Mouse (Mus musculus) liver, postnatal 0 days (tissue): Measurements from ENCODE around the gene Heatr3. TPM values are rescaled to one million over a fixed set of nuclear protein-coding genes. Genes with fewer than 3 reads are reported as not detected.

ENCODE experiments used
- ATAC-seq: fragments of 200-750 bp; cut with Nextera tagmentation; 2 replicates; pipeline ENCODE4 v1.8.0; 2017; ENCODE audit warnings: mild to moderate bottlenecking, moderate library complexity
- DNase-seq: peaks from one replicate; pipeline ENCODE4 v3.0.0-alpha.2; 2016
- H3K27ac ChIP-seq: fragments of 300-500 bp; sonication (generic); 2 replicates; pipeline ENCODE4 v1.5.1; 2014; ENCODE audit warnings: antibody characterized with exemption, moderate library complexity, mild to moderate bottlenecking, low read depth
- H3K27me3 ChIP-seq: fragments of 300-500 bp; sonication (generic); 2 replicates; pipeline ENCODE4 v1.6.1; 2014; ENCODE audit warnings: low read length, control low read depth, mixed read lengths; ENCODE audit not compliant: insufficient read depth
- H3K36me3 ChIP-seq: fragments of 300-500 bp; sonication (generic); replicated peaks from 2 replicates; pipeline ENCODE4 v1.6.1; 2014; ENCODE audit warnings: mild to moderate bottlenecking, control low read depth, low read length, moderate library complexity, mixed read lengths; ENCODE audit not compliant: insufficient read depth
- H3K4me1 ChIP-seq: fragments of 300-500 bp; sonication (generic); 2 replicates; pipeline ENCODE4 v1.6.1; 2014; ENCODE audit warnings: antibody characterized with exemption, mild to moderate bottlenecking, control low read depth; ENCODE audit not compliant: insufficient read depth
- H3K4me2 ChIP-seq: fragments of 300-500 bp; sonication (generic); 2 replicates; pipeline ENCODE4 v1.6.1; 2014; ENCODE audit warnings: low read depth, mild to moderate bottlenecking, low read length, moderate library complexity, mixed read lengths
- H3K4me3 ChIP-seq: fragments of 300-500 bp; sonication (generic); 2 replicates; pipeline ENCODE4 v1.5.1; 2014; ENCODE audit warnings: low read depth, low read length
- H3K9ac ChIP-seq: fragments of 300-500 bp; sonication (generic); replicated peaks from 2 replicates; pipeline ENCODE4 v1.6.1; 2014; ENCODE audit warnings: mild to moderate bottlenecking, moderate library complexity
- H3K9me3 ChIP-seq: fragments of 300-500 bp; sonication (generic); 2 replicates; pipeline ENCODE4 v1.6.1; 2016; ENCODE audit warnings: mild to moderate bottlenecking, control low read depth, low read length, mixed read lengths
- CTCF ChIP-seq: sonication (generic); IDR thresholded peaks from 2 replicates; pipeline ENCODE4 v1.5.1; 2016; ENCODE audit warnings: antibody characterized with exemption, low read depth
- EP300 ChIP-seq: IDR thresholded peaks from 2 replicates; pipeline ENCODE4 v1.6.1; 2016; ENCODE audit warnings: antibody characterized with exemption, low read depth, mild to moderate bottlenecking
- WGBS: fragments of 180-500 bp; shearing (Covaris S2); extraction: QIAGEN DNeasy Blood & Tissue Kit; methylation state at CpG from one replicate; pipeline ENCODE4 v1.1.7; 2014; ENCODE audit not compliant: insufficient replicate concordance; 5-methylcytosine and 5-hydroxymethylcytosine counted together
- polyA plus RNA-seq: library from polyadenylated mRNA; unstranded; fragments of >200 nt; fragmentation: Nextera tagmentation; extraction: Ambion mirVana; gene quantifications from 2 replicates; pipeline ENCODE4 v1.2.1, GENCODE M21; 2015

Gene Heatr3
- polyA plus RNA-seq, 1 experiment from 2014 or later, result 14.1 TPM

DNA sequence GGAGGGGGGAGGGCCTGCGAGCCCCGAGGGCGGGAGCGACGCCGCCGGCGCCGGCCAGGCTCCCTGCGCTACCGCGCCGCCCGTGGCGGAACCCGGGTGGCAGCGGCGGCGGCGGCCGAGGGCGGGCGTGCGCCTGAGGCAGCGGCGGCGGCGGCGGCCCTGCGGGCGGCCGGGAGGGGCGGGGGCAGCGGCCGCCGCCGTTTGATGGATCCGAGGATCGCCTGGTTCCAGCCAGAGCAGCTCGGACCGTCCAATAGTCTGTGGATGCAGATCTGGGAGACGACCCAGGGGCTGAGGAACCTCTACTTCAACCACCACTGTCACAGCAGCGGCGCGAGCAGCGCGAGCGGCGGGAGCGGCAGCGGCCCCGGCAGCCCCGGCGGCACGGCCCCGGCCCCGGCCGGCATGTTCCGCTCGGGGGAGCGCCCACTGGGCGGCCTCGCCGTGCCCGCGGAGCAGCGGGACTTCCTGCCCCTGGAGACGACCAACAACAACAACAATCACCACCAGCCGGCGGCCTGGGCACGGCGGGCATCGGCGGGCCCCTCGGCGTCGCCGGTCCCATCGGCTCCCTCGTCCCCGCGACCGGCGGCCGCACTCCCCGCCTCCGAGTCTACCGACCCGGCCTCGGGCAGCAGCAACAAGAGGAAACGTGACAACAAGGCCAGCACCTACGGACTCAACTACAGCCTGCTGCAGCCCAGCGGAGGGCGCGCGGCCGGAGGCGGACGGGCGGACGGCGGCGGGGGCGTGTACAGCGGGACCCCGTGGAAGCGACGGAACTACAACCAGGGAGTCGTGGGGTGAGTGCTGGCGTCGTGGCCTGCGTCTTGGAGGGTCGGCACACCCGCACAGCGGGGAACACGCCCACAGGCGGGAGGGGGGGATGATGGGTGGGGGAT is 62.3 kb downstream of the Heatr3 start:
- peak; percentile 43 for ATAC-seq
- peak overlapping the region; percentile 97 for H3K4me2 ChIP-seq
- peak overlapping the region; percentile 86 for H3K4me3 ChIP-seq
- H3K9ac ChIP-seq, result peak overlapping the region; percentile 91
- peaks cover 29% of the 10 kb centered on the region for H3K4me1 ChIP-seq
- peak; percentile 65 for DNase-seq
- no peaks in the 10 kb centered on the region; the same call in 1 of the 2 replicates for H3K36me3 ChIP-seq
- WGBS, result under 1% methylated on average over 64 of the region's 117 CpGs
- H3K27ac ChIP-seq, result peak overlapping the region; percentile 99
- no peaks in the 10 kb centered on the region for H3K27me3 ChIP-seq
- no peak for TF ChIP-seq EP300
- TF ChIP-seq CTCF, result 0 out of 2 replicates have a peak, but pooled peaks have one; percentile 9
- no peaks in the 10 kb centered on the region for H3K9me3 ChIP-seq

DNA sequence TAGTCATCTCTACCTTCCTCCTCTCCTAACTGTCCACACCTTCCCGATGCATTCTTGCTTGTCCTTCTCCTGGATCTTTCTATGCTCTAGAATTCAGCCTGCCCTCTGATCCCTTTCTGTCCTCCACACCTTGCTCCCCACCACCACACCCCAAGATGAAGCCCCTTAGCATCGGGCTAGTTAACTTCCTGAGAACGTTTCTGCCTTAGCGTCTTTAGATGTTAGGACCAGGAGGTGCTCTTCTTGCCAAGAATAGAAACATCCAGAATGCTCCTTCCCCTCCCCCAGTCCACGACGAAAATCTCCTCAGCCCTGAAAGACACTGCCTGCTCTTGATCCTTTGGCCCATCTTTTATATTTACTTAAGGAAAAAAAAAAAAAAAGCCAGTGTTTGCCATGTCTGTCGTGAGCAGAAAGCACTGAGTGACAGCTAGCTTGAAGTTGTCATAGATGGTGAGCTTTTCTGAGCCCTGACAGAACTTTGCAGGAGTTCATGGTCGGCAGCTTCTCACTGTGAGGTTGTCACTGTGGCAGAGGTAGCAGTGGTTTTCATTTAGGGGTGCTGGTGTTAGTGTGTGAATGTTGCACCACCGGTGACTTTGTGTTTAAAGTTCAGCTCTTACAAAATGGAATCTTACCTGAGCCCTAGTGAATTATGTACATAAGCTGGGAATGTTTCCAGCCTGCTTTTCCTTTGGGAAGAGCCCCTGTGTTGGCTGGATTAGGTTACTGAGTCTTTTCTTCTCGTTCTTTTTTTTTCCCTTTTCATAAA is 63.3 kb downstream of the Heatr3 start:
- peak overlapping the region; percentile 97 for H3K4me2 ChIP-seq
- ATAC-seq (peak; percentile 18; the same call in 1 of the 2 replicates), DNase-seq (peak; percentile 29)
- peak overlapping the region; percentile 99 for H3K27ac ChIP-seq
- TF ChIP-seq EP300 (peak; percentile 26; the same call in 1 of the 2 replicates), CTCF (no peak)
- H3K4me1 ChIP-seq, result peaks cover 29% of the 10 kb centered on the region
- H3K27me3 ChIP-seq, result no peaks in the 10 kb centered on the region
- peak overlapping the region; percentile 86 for H3K4me3 ChIP-seq
- H3K9me3 ChIP-seq, result no peaks in the 10 kb centered on the region
- WGBS, result 17% methylated on average over 10 of the region's 10 CpGs
- H3K36me3 ChIP-seq, result peaks cover 3% of the 10 kb centered on the region; the same call in 1 of the 2 replicates
- H3K9ac ChIP-seq, result peak overlapping the region; percentile 91

DNA sequence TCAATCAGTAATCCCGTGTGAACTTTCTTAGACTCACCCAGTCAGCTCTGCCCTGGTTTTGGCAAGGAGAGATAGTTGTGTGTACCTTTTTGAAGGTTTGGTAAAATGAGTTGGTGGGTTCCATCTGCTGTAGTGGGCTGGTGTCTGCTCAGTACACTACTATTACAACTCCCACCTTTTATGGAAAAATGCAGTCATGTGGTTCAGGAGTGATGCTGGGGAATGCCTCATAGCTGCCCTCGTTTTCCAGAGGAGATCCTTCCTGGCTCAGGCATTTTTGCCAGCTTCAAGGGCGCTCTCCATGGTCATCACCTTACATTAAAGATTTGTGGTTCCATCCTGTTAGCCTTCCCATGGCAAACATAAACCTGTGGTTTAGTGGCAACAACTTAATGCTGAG is 64.0 kb downstream of the Heatr3 start:
- TF ChIP-seq EP300 (no peak), CTCF (no peak)
- no peaks in the 10 kb centered on the region for H3K27me3 ChIP-seq
- peaks cover 29% of the 10 kb centered on the region for H3K4me1 ChIP-seq
- WGBS, result 60% methylated on average over 3 of the region's 3 CpGs
- no peak for DNase-seq
- no peak for ATAC-seq
- H3K9me3 ChIP-seq, result no peaks in the 10 kb centered on the region
- H3K36me3 ChIP-seq, result peaks cover 6% of the 10 kb centered on the region; the same call in 1 of the 2 replicates
- H3K27ac ChIP-seq, result peak overlapping the region; percentile 99
- H3K4me3 ChIP-seq, result 0 out of 2 replicates have a peak overlapping the region, but pooled peaks have one; percentile 9
- H3K9ac ChIP-seq, result 0 out of 2 replicates have a peak overlapping the region, but pooled peaks have one; percentile 49
- peak overlapping the region; percentile 97 for H3K4me2 ChIP-seq

DNA sequence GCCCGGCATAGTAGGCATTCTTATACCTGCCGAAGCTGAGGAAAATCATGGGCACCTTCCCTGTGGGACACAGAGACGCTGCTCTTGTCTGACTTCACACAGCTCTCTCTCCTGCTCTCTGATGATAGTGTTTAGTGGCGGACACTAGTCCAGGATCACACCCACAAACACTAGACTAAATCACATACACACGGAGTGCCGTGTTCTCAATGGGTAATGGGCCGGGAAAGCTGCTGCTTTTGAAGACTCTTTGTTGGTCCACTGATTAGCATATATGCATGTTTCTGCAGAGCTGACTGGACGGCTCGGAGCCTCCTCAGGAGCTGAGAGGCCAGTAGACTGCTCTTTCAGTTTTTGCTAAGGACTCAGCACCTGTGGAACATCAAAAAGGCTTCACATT is 68.4 kb downstream of the Heatr3 start:
- 91% methylated on average over 9 of the region's 9 CpGs for WGBS

DNA sequence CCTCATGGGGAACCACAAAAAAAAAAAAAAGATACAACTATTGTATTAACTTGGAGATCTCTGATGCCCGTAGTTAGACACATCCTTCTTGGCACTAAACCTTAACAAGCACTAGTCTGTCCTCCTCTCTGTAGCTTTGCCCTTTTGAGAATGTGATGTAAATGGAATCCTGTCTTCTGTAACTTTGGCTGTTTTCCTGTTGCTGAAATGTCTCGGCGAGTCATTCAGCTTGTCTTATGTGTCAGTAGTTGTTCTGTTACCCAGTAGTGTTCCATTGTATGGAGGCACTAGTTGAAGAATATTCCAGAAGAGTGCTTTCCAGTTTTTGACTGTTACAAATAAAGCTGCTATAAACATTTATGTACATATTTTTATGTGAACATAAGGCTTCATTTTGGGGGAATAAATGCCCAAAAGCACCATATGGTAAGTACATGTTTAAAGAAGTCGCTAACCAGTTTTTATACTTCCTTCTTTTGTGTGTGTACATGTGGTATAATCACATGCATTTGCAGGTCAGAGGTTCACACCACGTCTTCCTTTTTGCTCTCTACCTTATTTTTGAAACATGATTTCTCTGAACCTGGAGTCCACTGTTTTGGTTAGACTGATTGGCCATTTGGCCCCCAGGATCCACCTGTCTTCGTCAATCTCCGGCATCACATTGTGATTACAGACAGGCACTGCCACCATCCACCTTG is 69.6 kb downstream of the Heatr3 start:
- H3K4me1 ChIP-seq, result peaks cover 20% of the 10 kb centered on the region; the same call in 1 of the 2 replicates
- H3K4me2 ChIP-seq, result no peak overlapping the region
- no peak overlapping the region for H3K27ac ChIP-seq
- WGBS, result 67% methylated on average over 7 of the region's 7 CpGs
- no peak overlapping the region for H3K9ac ChIP-seq
- H3K9me3 ChIP-seq, result no peaks in the 10 kb centered on the region
- DNase-seq (no peak), ATAC-seq (no peak)
- H3K27me3 ChIP-seq, result no peaks in the 10 kb centered on the region
- peaks cover 6% of the 10 kb centered on the region; the same call in 1 of the 2 replicates for H3K36me3 ChIP-seq
- H3K4me3 ChIP-seq, result no peak overlapping the region
- TF ChIP-seq CTCF (no peak), EP300 (no peak)

More for the DNA sequence above, 68.4 kb downstream of the Heatr3 start:
- H3K27me3 ChIP-seq, result no peaks in the 10 kb centered on the region
- H3K4me1 ChIP-seq, result peaks cover 26% of the 10 kb centered on the region; the same call in 1 of the 2 replicates
- no peak overlapping the region for H3K4me3 ChIP-seq
- H3K36me3 ChIP-seq, result peaks cover 6% of the 10 kb centered on the region; the same call in 1 of the 2 replicates
- TF ChIP-seq EP300 (no peak), CTCF (no peak)
- no peak overlapping the region for H3K9ac ChIP-seq
- no peak for DNase-seq
- H3K27ac ChIP-seq, result no peak overlapping the region
- no peaks in the 10 kb centered on the region for H3K9me3 ChIP-seq
- no peak for ATAC-seq
- H3K4me2 ChIP-seq, result no peak overlapping the region
